18 mouse cellular contexts compared by ENCODE assay signal in the genomic region with DNA sequence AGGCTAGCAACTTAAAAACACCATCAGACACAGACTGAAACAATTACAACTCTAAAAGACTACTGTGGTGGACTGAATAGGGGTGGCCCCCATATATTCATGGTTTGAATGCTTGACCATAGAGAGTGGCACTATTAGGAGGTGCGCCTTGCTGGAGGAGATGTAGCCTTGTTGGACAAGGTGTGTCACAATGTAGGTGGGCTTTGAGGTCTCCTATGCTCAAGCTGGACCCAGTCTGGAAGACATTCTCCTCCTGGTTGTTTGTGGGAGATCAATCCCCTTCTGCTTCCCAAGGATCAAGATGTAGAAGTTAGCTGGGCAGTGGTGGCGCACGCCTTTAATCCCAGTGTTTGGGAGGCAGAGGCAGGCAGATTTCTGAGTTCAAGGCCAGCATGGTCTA. TPM values are rescaled to one million over a fixed set of nuclear protein-coding genes. Genes with fewer than 3 reads are reported as not detected.
"Had no signal": no experiment of that assay in that cellular context is flagged by ENCODE, and none has a peak within 500 bp of the region (broad histone marks: within the 10 kb centered on the region; RNA-seq: fewer than 3 reads in every experiment).

No protein-coding gene starts in this region.

- H3K9ac ChIP-seq: neural tube, embryonic 13.5 days; neural tube, embryonic 15.5 days; stomach, embryonic 15.5 days had no signal

- H3K27ac ChIP-seq: neural tube, embryonic 13.5 days; neural tube, embryonic 15.5 days; stomach, embryonic 15.5 days; stomach, postnatal 0 days had no signal

- DNase-seq: retina, postnatal 1 day; right cerebral cortex, adult 18-20 months; right cerebral cortex, postnatal 14 days; right cerebral cortex, postnatal 25 days; right cerebral cortex, postnatal 4 days; spleen, adult 18-20 months; thymus, adult 18-20 months; thymus, adult 2 months; thymus, postnatal 14 days; thymus, postnatal 25 days; thymus, postnatal 36 days; thymus, postnatal 4 days had no signal

- H3K4me3 ChIP-seq: neural tube, embryonic 13.5 days; neural tube, embryonic 15.5 days; stomach, embryonic 15.5 days had no signal

- H3K27me3 ChIP-seq: neural tube, embryonic 13.5 days; neural tube, embryonic 15.5 days; stomach, embryonic 15.5 days had no signal

- H3K4me2 ChIP-seq: neural tube, embryonic 13.5 days; neural tube, embryonic 15.5 days; stomach, embryonic 15.5 days had no signal

- H3K9me3 ChIP-seq: neural tube, embryonic 13.5 days; neural tube, embryonic 15.5 days; stomach, embryonic 15.5 days had no signal

- H3K4me1 ChIP-seq: stomach, embryonic 15.5 days had no signal

RNA-seq across cellular contexts. Expression of gene Lgi1, which starts 46.6 kb away (rescaled TPM):
- polyA plus RNA-seq: small intestine, adult 2 months; thymus, postnatal 0 days had no signal
